Mouse (Mus musculus) cerebellum, postnatal 25 days (tissue): ENCODE data around the gene Fbxo21.
A peak's percentile ranks its signal among the peaks of the same experiment; 100 is the strongest.

Source experiments
- DNase-seq, 2 experiments: peaks; one replicate each; pipeline ENCODE4 v3.0.0; 2021; ENCODE audit warnings: mixed read lengths in 2 of 2

Gene Fbxo21

DNA sequence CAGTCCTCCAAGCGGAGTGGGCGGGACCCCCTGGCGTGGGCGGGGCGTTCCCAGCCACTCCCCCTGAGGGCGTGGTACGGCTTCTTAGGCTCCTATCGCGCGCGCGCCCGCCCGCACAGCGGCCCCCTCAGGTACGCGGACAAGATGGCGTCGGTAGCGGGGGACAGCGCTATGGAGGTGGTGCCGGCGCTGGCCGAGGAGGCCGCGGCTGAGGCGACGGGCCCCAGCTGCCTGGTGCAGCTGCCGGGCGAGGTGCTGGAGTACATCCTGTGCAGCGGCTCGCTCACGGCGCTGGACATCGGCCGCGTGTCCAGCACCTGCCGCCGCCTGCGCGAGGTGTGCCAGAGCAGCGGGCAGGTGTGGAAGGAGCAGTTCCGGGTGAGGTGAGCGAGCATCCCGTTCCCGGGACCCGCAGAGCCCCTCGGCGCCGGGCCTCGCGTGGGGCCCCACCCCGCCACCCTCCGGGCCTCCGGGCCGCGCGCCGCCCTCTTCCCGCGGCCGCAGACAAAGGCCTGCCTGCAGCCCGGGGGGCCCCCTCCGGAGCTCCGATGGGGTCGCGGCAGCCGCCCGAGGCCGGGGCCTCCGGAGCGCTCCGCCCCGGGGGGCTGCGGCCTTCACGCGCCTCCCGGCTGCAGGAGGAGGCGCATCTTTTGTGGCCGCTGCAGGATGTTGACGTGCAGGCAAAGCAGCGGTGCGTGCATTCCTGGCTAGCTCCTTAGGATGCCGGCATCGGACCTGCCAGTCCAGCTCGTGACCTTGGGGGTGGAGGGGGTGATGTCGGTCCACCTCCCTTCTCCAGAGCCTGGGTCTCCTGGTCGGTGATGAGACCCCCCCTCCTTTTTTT lies at the start of gene Fbxo21:
Fbxo21 (plus strand) TSS at position 74 of the 844 bp plus-strand sequence.
- DNase-seq: peak; percentile 98 to 99

DNA sequence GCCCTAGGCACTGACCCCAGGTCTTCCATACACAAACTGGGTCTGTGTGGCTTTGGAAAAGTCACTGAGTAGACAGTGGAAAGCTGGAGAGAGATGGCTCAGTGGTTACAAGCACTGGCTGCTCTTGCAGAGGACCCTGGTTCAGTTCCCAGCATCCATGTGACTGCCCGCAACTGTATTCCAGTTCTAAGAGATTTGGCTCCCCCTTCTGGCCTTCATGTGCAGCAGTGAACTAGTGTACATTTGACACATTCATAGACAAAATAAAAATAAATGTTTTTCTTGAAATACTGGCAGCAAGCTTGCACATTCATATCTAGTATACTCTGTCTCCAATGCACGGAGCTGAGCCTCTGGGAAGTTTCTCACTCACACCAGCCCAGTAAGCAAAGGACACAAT lies 48.0 kb upstream of the Fbxo21 start:
- no peak for DNase-seq

DNA sequence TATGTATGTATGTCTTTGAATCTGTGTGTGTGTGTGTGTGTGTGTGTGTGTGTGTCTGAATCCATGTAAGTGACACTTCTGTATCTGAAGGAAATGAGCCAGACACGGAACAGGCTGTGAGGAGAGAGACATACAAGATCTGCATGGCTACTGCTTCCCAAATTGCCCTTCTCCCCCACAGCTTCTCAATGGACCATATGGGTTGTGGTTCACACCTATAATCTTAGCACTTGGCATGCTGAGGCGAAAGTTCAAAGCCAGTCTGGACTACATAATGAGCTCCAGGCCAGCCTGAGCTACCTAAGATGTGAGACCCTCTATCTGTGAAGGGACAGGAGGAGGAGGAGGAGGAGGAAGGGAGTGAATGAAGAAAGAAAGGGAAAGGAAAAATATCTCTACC lies 44.3 kb upstream of the Fbxo21 start:
- no peak for DNase-seq

DNA sequence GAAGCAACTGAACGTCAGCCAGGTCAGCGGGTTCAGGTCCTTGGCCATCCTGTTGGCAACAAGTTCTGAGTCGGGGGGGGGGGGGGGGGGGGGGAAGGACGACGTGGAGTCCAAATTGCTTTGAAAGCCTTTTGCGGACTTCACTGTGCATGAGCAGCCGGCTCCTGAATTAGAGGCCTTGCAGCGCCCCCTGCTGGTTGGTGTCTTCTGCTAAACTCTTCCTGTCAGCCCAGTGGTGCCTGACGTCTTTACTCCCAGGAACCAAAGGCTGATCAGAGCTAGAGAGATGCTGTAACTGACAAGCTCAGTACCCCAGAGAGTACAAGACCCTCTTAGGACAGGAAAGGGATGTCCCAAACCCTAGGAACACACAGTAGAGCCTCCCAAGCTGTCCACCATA lies 43.7 kb upstream of the Fbxo21 start:
- peak; percentile 94 to 97 for DNase-seq

DNA sequence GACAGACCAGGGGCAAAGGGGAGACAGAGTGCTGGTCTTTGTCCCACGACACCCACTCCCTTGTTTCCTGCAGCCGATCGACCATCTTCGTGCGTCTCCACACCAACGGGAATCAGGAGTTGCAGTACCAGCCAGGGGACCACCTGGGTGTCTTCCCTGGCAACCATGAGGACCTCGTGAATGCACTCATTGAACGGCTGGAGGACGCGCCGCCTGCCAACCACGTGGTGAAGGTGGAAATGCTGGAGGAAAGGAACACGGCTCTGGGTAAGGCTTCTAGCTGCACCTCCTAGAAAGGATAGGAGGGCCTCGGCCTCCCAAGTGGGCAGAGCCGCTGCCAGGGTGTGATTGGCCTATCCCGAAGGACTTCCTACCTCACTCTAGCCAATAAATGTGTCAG lies 40.2 kb upstream of the Fbxo21 start:
- peak; percentile 42 to 56 for DNase-seq

DNA sequence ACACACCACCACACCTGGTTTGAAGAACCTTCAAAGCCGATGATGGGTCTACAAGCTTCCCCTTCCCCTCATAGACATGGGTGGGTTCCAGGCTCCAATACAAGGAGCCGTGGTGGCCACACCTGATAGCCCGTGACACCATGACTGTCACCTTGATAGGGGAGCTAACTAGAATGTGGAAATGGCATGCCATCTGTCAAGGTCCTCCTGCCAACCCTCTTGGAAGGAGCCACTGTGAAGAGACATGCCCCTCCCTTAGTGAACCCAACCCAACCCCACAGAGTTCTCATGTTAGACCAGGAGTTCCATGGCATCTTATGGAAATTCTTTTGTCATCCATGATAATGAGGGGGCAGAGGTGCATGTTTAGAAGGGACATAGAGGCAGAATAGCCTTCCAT lies 39.3 kb upstream of the Fbxo21 start:
- DNase-seq: peak; percentile 80 to 85

DNA sequence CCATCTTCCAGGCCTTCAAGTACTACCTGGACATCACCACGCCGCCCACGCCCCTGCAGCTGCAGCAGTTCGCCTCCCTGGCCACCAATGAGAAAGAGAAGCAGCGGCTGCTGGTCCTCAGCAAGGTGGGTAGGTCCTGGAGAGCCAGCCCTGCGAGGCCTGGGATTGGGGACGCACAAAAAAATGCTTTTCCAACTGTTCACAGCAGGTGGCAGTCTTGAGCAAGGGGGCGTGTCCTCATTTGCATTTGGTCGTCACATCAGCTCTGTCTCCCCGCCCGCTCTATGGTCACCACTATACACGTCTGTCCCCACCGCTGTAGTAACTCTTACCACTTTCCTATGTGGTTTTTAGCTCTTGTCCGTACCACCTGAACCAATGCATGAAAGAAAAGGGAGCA lies 38.3 kb upstream of the Fbxo21 start:
- peak; percentile 38 to 62 for DNase-seq

DNA sequence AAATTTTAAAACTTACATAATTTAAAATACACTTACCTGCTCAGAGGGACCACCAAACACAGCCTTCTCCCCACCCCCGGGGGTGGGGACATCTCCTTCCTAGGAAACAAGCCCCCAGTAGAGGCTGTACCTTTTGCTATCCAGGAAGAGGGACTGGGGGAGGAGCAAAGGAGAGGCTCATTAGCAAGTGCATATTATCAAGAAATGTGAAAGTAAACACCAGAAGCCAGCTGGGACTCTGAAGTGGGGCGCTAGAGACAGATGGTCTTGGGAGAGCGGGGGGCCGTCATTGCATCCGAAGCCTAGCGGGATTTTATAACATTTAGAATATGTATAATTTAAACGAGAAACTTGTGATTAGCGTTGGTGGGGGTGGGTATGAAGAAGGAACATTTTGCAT lies 37.1 kb upstream of the Fbxo21 start:
- no peak for DNase-seq

DNA sequence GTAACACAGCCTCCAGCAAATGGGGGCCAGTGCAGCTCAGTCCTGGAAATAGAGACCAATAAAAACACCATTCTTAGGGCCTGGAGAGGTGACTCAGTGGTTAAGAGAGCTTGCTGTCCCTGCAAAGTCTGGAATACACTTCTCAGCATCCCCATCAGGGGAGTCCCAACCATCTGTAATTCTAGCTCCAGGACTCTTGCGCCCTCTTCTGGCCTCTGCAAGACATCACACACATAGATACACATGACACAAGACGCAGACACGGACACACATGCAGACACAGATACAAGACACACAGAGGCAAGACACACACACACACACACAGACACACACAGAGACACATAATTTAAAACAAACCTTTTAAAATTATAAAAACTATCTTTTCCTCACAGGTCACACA lies 35.0 kb upstream of the Fbxo21 start:
- DNase-seq: no peak

DNA sequence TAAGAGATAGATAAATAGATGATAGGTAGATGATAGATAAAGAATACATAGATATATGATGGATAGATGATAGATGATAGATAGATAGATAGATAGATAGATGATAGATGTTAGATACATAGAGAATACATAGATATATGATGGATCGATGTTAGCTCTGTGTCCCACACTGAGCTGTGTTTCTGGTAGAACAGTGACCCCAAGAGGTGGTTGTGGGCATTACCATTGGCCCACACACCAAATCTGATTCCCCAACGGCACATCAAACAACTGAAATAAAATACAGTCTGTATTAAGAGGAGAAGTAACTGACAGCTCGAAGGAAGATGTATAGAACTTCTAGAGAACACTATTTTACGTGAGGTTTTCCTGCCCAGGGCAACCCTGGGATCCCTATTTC lies 29.9 kb upstream of the Fbxo21 start:
- peak; percentile 78 to 82 for DNase-seq

DNA sequence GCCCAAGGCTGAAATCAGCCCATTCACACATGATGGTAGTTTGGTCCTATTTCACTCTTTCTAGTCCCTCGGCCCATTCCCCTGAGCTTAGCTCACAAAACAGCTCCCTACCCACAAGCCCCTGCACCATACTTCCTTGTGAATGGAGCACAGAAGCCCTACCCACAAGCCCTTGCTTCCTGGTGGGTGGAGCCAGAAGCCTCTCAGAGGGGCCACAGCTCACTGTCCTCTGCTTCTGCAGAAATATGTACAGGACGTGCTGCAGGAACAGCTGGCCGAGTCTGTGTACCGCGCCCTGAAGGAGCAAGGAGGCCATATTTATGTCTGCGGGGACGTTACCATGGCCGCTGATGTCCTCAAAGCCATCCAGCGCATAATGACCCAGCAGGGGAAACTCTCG lies 27.1 kb upstream of the Fbxo21 start:
- no peak for DNase-seq

DNA sequence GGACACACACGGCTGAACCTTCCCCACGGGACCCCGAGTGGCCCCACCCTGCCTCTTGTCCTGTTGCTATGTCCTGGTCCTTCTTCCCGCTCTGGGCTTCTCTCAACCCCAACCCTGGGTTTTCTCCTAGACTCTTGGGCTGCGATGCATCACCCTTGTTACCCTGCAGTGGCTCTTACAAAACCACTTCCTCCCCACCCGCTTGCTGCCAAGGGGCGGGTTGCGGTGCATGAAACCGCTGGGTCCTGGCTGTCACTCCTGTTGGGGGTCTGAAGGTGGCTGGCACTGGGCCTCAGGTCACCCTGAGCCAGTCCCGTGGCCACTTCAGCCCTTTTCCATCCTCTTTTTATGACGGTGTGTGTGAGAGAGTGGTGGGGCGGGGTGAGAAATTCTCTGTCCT lies 22.6 kb upstream of the Fbxo21 start:
- no peak for DNase-seq

DNA sequence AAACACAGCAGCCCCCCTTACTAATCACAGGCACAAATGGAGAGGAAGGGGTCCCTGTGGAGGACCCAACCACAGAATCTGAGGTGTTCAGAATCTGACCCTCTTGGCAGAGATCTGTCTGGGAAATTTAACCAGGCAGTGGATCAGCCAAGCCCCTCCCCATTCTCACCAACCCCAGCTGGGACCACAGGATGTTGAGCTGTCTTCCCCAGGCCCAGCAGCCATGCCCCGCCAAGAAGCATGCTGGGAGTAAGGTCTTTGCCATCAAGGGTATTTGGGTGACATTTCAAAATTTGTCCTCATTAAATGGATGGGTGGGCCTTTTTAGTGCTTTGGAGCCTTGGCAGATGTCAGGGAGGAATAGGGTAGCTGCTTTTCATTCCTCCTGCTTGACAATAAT lies 22.1 kb upstream of the Fbxo21 start:
- DNase-seq: no peak

DNA sequence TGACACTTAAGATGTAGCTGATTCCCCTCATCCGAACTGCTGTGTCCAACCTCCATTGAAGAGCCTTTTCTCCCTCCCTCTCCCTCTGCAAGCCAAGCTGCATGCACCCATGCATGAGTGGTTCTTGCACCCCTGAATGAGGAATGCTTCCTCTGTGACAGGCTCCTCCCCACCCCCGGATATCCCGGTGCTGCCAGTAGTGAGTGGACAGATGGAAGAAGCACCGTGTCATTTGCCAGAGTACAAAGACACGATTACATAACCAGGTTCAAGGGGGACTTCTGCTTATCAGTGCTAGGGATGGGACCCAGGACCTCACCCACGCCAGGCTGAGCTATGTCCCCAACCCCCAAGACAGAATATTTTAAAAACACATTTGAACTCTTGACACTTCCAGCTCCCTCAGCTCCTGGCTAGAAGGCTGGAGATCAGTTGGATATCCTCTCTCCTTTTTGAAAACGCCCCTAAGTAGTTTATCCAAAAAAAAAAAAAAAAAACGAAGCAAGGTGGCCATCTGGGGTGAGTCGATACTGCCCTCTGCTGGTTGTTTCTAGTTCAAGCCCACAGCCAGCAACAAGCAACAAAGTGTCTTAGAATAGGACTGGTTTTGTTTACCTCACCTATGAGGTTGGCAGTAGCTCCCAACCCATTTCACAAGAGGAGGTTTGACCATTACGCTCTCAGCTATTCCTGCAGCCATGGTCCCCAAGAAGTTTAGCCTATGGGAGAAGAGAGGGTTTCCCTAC lies 20.7 kb upstream of the Fbxo21 start:
- DNase-seq: peak; percentile 74

DNA sequence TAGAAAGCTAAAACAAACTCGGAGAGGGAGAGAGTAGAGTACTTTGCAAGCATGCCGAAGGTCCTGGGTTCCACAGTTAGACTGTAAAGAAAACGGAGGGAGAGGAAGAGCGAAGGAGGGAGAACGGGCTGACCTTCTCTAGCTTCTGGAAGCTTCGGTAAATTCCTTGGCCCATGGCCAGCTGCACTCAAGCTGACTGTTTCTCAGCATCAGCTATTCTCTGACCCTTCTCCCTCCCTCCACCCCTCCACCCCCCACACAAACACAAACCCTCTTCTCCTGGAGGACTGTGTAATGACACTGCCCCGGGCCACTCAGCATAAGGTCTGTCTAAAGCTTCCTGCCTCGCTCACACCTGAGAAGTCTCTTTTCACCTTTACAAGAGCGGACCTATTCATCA lies 11.8 kb upstream of the Fbxo21 start:
- no peak for DNase-seq

DNA sequence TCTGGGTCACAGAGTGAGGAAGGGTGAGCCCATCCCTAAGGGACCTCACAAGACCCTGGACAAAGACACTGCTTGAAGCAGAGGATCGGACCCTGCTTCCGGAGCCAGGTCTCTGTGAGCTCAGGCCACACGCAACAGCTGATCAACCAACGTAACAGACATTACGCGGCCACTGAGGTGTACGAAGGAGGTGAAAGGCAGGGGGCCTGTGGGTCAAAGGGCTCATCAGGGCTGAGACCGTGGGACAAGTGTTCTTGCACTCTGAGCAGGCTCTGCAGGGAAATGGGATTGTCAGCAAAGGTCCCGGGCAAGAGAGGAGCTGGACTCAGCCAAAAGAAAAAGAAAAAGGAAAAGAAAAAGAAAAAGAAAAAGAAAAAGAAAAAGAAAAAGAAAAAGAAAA lies 9.6 kb upstream of the Fbxo21 start:
- no peak for DNase-seq

DNA sequence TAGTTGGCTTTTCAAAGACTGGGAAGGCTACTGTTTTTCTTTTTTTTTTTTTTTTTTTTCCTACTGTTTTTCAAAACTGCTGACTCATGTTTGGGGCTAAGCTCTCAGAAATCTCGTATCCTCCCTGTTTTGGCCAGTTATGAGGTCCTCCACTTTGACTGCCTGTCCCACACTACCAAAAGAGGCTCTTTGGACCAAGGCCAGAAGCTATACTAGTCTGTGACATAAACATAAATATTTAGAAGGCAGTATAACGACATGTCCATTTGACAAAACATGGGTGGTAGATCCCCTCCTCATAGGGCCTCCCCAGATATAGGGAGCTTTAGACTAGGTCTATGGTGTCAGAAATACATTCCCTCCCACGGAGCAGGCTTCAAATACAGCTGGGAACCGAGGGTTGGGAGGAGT lies 8.9 kb upstream of the Fbxo21 start:
- no peak for DNase-seq

DNA sequence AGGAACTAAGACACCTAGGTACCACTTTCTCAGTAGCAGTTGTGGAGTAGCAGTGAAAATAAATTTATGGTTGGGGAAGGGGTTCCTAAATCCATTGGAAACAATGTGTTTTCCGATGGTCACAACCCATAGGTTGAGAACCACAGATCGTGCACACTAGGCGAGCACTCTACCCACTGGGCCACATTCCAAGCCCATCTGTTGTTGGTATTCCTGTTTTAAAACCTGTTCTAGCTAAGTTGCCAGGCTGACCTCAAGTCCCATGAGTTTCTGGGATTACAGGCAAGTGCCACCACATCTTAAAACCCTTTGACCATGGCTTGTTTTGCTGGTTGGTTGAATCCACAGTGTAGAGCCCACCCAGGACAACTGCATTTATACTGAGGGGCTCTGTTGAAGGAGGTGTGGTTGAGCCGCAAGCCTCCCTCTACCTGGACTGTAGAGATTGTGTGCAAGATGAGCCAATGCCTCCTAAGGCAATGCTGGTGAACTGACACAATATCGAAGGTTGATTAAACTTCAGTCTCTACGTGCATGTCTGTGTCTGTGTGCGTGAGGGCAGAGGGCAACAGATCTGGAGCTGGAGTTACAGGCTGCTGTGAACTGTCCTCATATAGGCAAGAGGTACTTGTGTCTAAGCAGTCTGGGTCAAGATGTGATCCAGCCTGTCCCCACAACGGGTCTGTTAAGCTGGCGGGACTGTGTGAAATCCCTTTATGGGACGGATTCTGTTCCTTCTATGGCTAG lies 6.7 kb upstream of the Fbxo21 start:
- peak; percentile 70 to 86 for DNase-seq

DNA sequence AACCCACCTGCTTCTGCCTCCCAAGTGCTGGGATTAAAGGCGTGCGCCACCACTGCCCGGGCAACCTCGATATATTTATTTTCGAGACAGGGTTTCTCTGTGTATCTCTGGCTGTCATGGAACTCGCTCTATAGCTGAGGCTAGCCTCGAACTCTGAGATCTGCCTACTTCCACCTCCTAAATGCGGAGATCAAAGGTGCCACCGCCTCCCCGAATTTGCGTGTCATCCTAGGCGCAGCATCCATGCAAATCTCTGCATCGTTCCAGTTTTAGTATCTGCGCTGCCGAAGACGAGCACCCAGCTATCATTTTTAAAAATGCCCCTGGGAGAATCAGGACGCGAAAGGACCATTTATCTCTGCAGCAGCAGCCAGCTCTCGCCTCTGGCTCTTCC lies 270 bp upstream of the Fbxo21 start:
- DNase-seq: no peak

DNA sequence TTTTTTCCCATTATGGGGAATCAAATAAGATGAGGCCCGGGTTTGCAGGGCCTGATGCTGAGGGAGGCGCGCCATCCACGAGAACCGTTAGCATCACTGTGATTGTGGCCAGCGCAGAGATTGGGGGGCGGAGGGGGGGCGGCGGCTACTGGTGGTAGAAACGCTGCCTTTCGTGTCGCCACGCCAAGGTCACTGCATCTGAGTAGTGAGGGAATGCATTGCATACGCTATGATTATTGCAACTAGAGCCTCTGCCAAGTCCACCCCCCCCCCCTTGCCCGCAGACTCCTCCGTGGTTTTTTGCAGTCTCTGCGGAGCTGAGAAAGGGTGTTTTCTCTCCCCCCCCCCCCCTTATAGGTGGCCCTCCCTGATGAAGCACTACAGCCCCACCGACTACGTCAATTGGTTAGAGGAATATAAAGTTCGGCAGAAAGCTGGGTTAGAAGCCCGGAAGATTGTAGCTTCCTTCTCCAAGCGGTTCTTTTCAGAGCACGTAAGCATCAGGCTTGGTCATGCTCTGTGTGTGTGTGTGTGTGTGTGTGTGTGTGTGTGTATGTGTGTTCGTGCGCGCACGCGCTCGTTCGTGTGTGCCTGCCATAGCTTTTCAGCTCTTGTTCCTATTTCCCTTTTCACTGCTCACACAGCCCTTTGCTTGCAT lies 1.1 kb downstream of the Fbxo21 start:
- DNase-seq: peak; percentile 57 to 64

DNA sequence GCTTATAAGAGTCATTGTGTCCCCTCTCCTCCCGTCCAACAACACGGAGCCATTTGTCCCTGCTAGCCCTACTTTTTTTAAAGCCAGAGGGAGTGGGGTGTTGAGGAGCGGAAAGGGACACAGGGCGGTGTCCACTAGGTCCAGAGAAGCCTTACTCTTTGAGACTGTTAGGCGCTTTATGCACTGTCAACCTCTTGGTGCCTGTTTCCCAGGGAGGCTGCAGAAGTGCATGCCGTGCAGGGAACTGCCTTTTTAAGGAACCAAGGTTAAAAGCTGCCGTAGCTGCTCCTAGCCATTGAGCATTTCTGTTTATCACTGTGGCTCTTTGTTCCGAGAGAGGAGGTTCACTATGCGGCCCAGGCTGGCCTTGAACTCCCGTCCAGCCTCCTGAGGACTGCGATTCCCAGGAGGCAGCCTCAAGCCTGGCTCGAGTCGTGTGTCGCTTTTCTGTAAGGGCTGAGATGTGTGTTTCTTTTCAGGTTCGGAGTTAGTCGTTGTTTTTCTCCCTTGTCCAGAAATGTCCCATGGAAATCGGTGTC lies 1.7 kb downstream of the Fbxo21 start:
- DNase-seq: no peak

DNA sequence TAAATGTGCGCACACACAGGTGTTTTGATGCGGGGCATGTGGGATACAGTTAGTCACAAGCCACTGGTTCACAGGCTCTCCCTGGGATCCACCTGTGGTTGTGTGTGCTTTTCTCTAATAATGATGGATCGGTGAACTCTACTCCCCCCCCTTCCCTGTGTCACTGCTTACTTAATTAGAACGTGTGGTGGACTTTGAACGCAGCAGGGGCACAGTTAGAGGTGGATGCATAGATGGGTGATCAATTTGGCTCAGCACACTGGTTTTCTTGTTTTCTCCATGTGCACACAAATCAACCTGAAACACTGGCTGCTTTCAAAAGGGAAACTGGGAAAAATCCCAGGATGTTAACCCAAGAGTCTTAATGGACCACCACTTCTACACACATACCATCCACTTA lies 2.6 kb downstream of the Fbxo21 start:
- DNase-seq: no peak

DNA sequence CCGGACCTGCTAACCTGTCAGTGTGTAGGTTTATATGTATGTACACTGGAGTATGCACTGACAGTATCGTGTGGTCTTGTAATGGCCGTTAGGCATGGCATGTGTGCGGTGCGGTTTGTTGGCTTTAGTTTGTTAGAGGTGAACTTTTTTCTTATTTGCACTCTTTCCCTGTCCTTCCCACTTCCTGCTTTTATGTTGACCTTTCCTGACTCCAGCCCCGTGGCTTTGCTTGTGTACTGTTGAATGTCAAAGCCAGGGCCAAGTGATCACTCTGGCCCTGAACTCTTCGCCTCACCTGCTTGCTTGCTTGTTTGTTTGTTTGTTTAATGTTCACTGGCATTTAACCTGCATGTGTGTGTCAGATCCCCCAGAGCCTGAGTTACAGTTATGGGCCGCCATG lies 4.4 kb downstream of the Fbxo21 start:
- no peak for DNase-seq
